7 mouse cellular contexts compared by ENCODE assay signal in genomic region chr16:18393595-18393994, GRCm38 (mm10). TPM values are rescaled to one million over a fixed set of nuclear protein-coding genes. Genes with fewer than 3 reads are reported as not detected.
DNase-seq lines count a peak whose midpoint lies in the region; ATAC-seq lines count a peak whose summit lies in the region.

No protein-coding gene starts in this region.

- H3K27ac ChIP-seq in heart, embryonic 14.5 days (replicated peaks in 1 of 2; ENCODE audit: control insufficient read depth in 1 of 2, insufficient read depth in 1 of 2, low read depth in 2 of 2, low read length in 2 of 2): peak overlapping the region; percentile 68 to 91; a peak in 3 of 4 replicates
- no peak overlapping the region; the same call in 1 of the 2 replicates for H3K27ac ChIP-seq in limb, embryonic 15.5 days
- no peak overlapping the region for H3K27ac ChIP-seq in stomach, embryonic 16.5 days (ENCODE audit: low read length)

- H3K27me3 ChIP-seq in heart, embryonic 14.5 days (ENCODE audit: control insufficient read depth, insufficient read depth, low read length): no peaks in the 10 kb centered on the region
- no peaks in the 10 kb centered on the region for H3K27me3 ChIP-seq in limb, embryonic 15.5 days
- no peaks in the 10 kb centered on the region for H3K27me3 ChIP-seq in stomach, embryonic 16.5 days (ENCODE audit: control insufficient read depth, insufficient read depth, low read length)

- 53% methylated on average over 5 of the region's 5 CpGs for WGBS in heart, embryonic 14.5 days
- WGBS in limb, embryonic 15.5 days: 54% methylated on average over 5 of the region's 5 CpGs
- WGBS in stomach, embryonic 16.5 days: 58% methylated on average over 5 of the region's 5 CpGs

- peaks cover 18% of the 10 kb centered on the region for H3K36me3 ChIP-seq in heart, embryonic 14.5 days (ENCODE audit: control insufficient read depth, insufficient read depth, low read length)
- H3K36me3 ChIP-seq in limb, embryonic 15.5 days: peaks cover 18% of the 10 kb centered on the region
- no peaks in the 10 kb centered on the region for H3K36me3 ChIP-seq in stomach, embryonic 16.5 days (ENCODE audit: control insufficient read depth, insufficient read depth, low read length)

- peak overlapping the region; percentile 63 to 71 for H3K4me3 ChIP-seq in heart, embryonic 14.5 days (ENCODE audit: control insufficient read depth in 1 of 2, insufficient read depth in 1 of 2, low read depth in 1 of 2, low read length in 2 of 2)
- H3K4me3 ChIP-seq in limb, embryonic 15.5 days: peak overlapping the region; percentile 73
- H3K4me3 ChIP-seq in stomach, embryonic 16.5 days (replicated peaks; ENCODE audit: low read length): peak overlapping the region; percentile 69

- H3K4me1 ChIP-seq in heart, embryonic 14.5 days (ENCODE audit: control insufficient read depth in 2 of 2, insufficient read depth in 2 of 2, low read length in 2 of 2): peaks cover 34 to 49% of the 10 kb centered on the region in 2 experiments
- H3K4me1 ChIP-seq in limb, embryonic 15.5 days: peaks cover 40% of the 10 kb centered on the region
- H3K4me1 ChIP-seq in stomach, embryonic 16.5 days (ENCODE audit: control insufficient read depth, insufficient read depth, low read length): peaks cover 42% of the 10 kb centered on the region

- H3K4me2 ChIP-seq in heart, embryonic 14.5 days (ENCODE audit: low read length): peak overlapping the region; percentile 99
- H3K4me2 ChIP-seq in limb, embryonic 15.5 days: peak overlapping the region; percentile 97
- peak overlapping the region; percentile 95 for H3K4me2 ChIP-seq in stomach, embryonic 16.5 days (ENCODE audit: low read depth, low read length)

- peak; percentile 2 for DNase-seq in ovary, postnatal 36 days (ENCODE audit: low spot score)
- no peak for DNase-seq in ovary, adult 18-20 months (ENCODE audit: low spot score)
- no peak for DNase-seq in embryo, embryonic 11 days
- no peak for DNase-seq in layer of hippocampus, postnatal 36 days

- no peak for ATAC-seq in heart, embryonic 14.5 days (ENCODE audit: insufficient number of reproducible peaks, insufficient read depth, low FRiP score, low read depth)
- ATAC-seq in limb, embryonic 15.5 days (ENCODE audit: insufficient number of reproducible peaks, low FRiP score, low TSS enrichment, low read depth): no peak
- ATAC-seq in stomach, embryonic 16.5 days (ENCODE audit: insufficient read depth, low FRiP score): no peak

- no peaks in the 10 kb centered on the region for H3K9me3 ChIP-seq in heart, embryonic 14.5 days (ENCODE audit: control insufficient read depth, low read length)
- H3K9me3 ChIP-seq in limb, embryonic 15.5 days: no peaks in the 10 kb centered on the region
- no peaks in the 10 kb centered on the region for H3K9me3 ChIP-seq in stomach, embryonic 16.5 days (replicated peaks; ENCODE audit: control insufficient read depth, low read length)

- H3K9ac ChIP-seq in heart, embryonic 14.5 days (ENCODE audit: low read length): peak overlapping the region; percentile 92
- H3K9ac ChIP-seq in limb, embryonic 15.5 days: no peak overlapping the region
- peak overlapping the region; percentile 79 for H3K9ac ChIP-seq in stomach, embryonic 16.5 days (ENCODE audit: low read length)

RNA-seq across cellular contexts. Expression of gene Txnrd2, which starts 32.6 kb away (rescaled TPM):
- 34.0 and 34.7 TPM in 2 replicates for polyA plus RNA-seq in heart, embryonic 14.5 days (2014; fragmentation: Nextera tagmentation; extraction: Ambion mirVana)
- 16.5 and 16.8 TPM in 2 replicates for polyA plus RNA-seq in limb, embryonic 15.5 days (2015; fragmentation: Nextera tagmentation; extraction: Ambion mirVana)
- polyA plus RNA-seq in stomach, embryonic 16.5 days (2015; fragmentation: Nextera tagmentation; extraction: Ambion mirVana): 19.2 and 23.7 TPM in 2 replicates
- 10 to 100 TPM; 19.6 to 21.7 TPM for total RNA-seq in layer of hippocampus, postnatal 36 days (2021)

RNA-seq across cellular contexts. Expression of gene Comt, which starts 33.1 kb away (rescaled TPM):
- polyA plus RNA-seq in heart, embryonic 14.5 days (2014; fragmentation: Nextera tagmentation; extraction: Ambion mirVana): 110 and 112 TPM in 2 replicates
- 119 and 127 TPM in 2 replicates for polyA plus RNA-seq in limb, embryonic 15.5 days (2015; fragmentation: Nextera tagmentation; extraction: Ambion mirVana)
- polyA plus RNA-seq in stomach, embryonic 16.5 days (2015; fragmentation: Nextera tagmentation; extraction: Ambion mirVana): 105 and 119 TPM in 2 replicates
- total RNA-seq in layer of hippocampus, postnatal 36 days (2021): 10 to 100 TPM; 66.3 to 68.1 TPM

RNA-seq across cellular contexts. Expression of gene Arvcf, which starts 45.6 kb away (rescaled TPM):
- polyA plus RNA-seq in heart, embryonic 14.5 days (2014; fragmentation: Nextera tagmentation; extraction: Ambion mirVana): 31.8 and 32.3 TPM in 2 replicates
- 25.3 and 25.8 TPM in 2 replicates for polyA plus RNA-seq in limb, embryonic 15.5 days (2015; fragmentation: Nextera tagmentation; extraction: Ambion mirVana)
- polyA plus RNA-seq in stomach, embryonic 16.5 days (2015; fragmentation: Nextera tagmentation; extraction: Ambion mirVana): 25.3 and 26.0 TPM in 2 replicates
- total RNA-seq in layer of hippocampus, postnatal 36 days (2021): 10 to 100 TPM; 36.2 to 37.7 TPM

RNA-seq across cellular contexts. Expression of gene Tango2, which starts 45.7 kb away (rescaled TPM):
- polyA plus RNA-seq in heart, embryonic 14.5 days (2014; fragmentation: Nextera tagmentation; extraction: Ambion mirVana): 65.0 and 67.9 TPM in 2 replicates
- 29.6 and 33.3 TPM in 2 replicates for polyA plus RNA-seq in limb, embryonic 15.5 days (2015; fragmentation: Nextera tagmentation; extraction: Ambion mirVana)
- polyA plus RNA-seq in stomach, embryonic 16.5 days (2015; fragmentation: Nextera tagmentation; extraction: Ambion mirVana): 27.6 and 32.7 TPM in 2 replicates
- 100 to 1,000 TPM; 124 to 125 TPM for total RNA-seq in layer of hippocampus, postnatal 36 days (2021)

Comparison
In these comparisons a context has a peak if more than half of its experiments do, and no peak if none do; other contexts are left out.
1. H3K27ac ChIP-seq: peak in heart, embryonic 14.5 days (2 of 2); none in limb, embryonic 15.5 days (single experiment) and stomach, embryonic 16.5 days (single experiment).
2. Peak in every context shown above with its lines, with median percentiles within 50 percentile points of each other: H3K4me2 ChIP-seq and H3K4me3 ChIP-seq.